Mouse (Mus musculus) urinary bladder, adult 2 months (tissue): ENCODE results near the gene Rasl2-9. TPM values are rescaled to one million over a fixed set of nuclear protein-coding genes. Genes with fewer than 3 reads are reported as not detected.
"Not testable (repeated sequence)": the region's sequence is repeated elsewhere in the genome, so short reads cannot be mapped to it uniquely, and the experiment has no call there.

Source experiments
- DNase-seq: peaks from one replicate; pipeline ENCODE4 v3.0.0; 2022; ENCODE audit warnings: low spot score
- polyA plus RNA-seq: library from polyadenylated mRNA; depleted of rRNA; stranded (reverse); fragments of >200 nt; gene quantifications from 2 replicates; pipeline ENCODE4 v1.2.3, GENCODE M21; 2012; rRNA removed

The Rasl2-9 gene
- polyA plus RNA-seq: 0.43 and 0.59 TPM in 2 replicates

- DNase-seq: peak; percentile 46
These were observed at the start of gene Rasl2-9 for GRCm38 (mm10) chr7:5125549-5126406. TSS of gene Rasl2-9 (minus strand) at chr7:5125950.

- not testable (repeated sequence) for DNase-seq
These were observed 23.8 kb upstream of the Rasl2-9 start, which contains the start of gene Vmn1r55 for GRCm38 (mm10) chr7:5149570-5149969. TSS of gene Vmn1r55 (minus strand) at chr7:5149670.

GRCm38 (mm10) chr7:5125078-5125477, 672 bp downstream of the Rasl2-9 start:
- DNase-seq: no peak

GRCm38 (mm10) chr7:5116850-5117249, 8.9 kb downstream of the Rasl2-9 start, which contains the start of gene Rfpl4:
TSS of gene Rfpl4 (minus strand) at chr7:5116950.
- DNase-seq: no peak

DNA sequence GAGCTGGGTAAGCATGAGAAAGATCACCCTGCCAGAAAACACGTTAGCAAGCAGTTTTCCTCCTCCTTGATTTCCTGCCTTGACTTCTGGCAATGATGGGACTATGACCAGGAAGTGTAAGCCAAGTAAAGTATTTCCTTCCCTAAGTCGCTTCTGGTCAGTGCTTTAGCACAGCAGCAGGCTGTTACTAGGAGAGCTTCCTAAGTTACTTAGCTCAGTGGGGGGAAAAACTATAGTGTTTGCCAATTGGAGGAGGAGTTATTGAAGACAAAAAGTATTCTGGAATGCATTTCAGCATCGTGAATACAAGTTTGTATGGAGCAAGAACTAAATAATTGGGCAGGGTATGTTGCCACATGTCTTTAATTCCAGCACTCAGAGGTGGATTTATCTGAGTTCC, 13.0 kb downstream of the Rasl2-9 start:
- DNase-seq: no peak

- no peak for DNase-seq
These were observed 16.4 kb downstream of the Rasl2-9 start for GRCm38 (mm10) chr7:5109301-5109700.

GRCm38 (mm10) chr7:5108272-5108671, 17.5 kb downstream of the Rasl2-9 start:
- no peak for DNase-seq

DNA sequence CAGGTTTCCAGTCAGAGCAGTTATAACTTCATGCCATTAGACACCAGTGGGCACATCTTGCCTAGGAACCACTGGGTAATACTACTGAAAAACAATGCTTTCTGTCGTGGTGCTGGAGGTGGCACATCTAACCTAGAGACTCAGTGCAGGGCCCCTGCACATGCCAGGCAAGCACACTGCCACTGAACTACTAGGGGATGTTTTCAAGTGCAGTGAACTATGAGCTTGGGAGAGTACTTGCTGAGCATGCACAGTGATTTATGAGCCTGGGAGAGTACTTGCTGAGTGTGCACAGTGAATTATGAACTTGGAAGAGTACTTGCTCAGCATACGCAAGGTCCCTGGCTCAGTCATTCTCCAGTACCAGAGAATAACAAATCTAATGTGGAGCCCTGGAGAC, 23.2 kb downstream of the Rasl2-9 start:
- DNase-seq: no peak

DNA sequence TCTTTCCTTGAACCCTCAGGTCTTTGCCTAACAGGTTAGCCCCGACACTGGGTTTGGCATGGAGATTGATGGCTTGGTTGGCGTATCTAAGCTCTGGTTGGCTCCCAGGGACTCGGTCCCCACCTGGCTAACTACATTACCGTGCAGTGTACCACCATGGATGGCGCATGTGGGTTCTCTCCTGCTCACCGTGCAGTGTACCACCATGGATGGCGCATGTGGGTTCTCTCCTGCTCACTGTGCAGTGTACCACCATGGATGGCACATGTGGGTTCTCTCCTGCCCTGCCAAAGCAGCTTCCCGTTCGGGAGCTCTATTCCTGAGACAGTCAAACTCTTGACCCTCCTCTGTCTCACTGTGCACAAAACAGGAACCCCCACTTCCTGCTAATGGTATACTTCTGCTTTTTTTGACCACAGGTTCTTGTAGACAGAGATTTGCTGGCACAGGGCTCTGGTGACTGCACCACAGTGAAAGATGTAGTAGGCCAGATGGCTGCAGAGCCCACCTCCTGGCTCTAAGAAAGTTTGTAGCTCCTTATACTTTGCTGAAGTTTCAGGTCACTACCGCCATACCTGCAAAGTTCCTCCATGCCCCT, 24.6 kb downstream of the Rasl2-9 start:
- no peak for DNase-seq

DNA sequence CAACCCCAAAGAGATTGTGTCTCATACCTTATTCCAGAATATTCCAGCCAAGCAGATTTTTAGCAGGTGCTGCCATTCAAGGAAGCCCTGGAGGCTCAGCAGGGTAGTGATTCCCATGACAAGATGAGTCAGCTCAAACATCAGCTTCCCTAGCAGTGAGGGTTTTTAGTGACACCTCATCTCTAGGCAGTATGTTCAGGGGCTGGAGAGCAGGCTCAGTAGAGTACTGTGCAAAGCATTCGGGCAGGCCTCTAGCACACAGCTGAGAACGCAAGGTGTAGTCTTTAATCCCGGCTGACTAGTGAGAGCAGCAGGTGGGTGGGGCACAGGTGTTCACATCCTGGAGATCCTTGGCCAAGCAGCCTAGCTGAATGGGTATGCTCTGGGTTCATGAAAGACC, 26.0 kb downstream of the Rasl2-9 start:
- DNase-seq: no peak

- DNase-seq: no peak
These were observed 27.0 kb downstream of the Rasl2-9 start for GRCm38 (mm10) chr7:5098769-5099168.

GRCm38 (mm10) chr7:5092831-5093510, 32.8 kb downstream of the Rasl2-9 start:
- DNase-seq: no peak

DNA sequence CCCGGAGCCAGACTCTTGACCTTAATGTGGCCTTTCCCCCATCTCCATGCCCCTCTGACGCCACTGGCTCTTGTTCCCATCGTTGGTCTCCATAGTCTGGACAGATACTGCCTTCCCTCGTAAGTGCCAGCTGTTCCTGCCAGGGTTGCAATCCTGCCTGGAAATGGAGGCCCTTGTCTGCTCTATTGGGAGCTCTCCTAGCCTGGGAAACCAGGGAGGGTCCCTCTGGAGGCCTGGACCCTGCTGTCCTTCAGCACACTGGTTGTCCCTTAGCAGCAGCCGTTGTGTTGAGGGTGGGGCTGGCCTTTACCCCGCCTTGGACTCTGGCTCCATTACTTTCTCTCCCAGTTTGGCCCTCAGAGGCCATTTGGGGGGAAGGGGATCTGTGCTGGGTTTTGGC, 33.4 kb downstream of the Rasl2-9 start:
- no peak for DNase-seq

DNA sequence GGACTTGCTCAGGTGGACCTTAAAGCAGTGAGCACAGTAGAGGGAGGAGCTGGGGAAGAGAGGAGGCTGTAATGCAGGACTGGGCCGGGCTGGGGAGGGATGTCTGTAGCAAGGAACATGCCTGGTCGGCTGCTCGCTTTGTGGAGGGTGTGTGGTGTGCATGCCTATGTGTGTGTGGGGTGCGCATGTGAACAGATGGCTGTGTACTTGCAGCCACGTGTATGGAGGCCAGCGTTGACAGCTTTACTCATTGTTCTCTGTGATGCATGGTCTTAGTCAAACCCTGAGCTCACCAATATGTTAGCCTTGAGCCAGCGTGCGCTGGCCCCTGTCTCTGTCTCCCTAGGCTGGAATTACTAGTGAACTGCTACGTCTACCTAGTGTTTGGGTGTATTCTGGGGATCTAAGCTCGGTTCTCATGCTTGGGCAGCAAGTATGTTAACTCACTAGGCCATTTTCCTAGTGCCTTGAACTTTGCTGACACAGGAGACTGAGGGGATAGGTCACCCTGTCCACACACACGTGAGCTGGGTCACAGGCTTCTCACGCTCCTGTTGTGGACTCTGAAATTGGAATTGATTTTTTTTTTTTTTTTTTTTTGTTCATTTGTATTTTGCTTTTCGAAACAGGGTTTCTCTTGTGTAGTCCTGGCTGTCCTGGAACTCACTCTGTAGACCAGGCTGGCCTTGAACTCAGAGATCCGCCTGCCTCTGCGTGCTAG, 34.6 kb downstream of the Rasl2-9 start:
- DNase-seq: no peak

DNA sequence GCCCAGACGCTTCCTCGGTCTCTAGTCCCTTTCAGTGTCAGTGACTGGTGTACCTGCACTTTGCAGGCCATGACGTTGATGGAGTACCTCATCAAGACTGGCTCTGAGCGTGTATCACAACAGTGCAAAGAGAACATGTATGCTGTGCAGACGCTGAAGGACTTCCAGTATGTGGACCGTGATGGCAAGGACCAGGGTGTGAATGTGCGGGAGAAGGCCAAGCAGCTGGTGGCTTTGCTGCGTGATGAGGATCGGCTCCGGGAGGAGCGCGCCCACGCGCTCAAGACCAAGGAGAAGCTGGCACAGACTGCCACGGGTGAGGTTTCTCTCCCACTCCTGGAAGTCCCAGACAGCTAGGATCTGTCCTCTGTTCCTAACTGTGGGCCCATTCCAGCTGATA, 35.9 kb downstream of the Rasl2-9 start:
- no peak for DNase-seq

DNA sequence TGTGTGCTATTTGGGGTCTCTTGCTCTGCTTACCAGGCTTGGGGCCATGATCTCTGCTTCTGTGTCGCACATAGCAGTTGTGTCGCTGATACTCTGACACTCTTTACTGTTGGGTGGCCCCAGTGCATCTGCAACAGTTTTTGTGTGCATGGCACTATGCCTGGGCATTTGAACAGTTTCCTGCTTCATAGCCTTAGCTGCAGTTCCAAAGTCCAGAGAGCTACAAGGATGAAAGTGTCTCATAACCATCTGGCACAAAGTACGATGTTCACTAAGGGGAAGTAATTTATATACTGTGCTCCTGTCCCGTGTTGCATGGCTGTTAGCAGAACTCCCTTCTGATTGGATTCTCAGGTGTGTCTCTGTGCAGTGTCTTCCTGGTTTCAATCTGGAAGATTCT, 37.9 kb downstream of the Rasl2-9 start:
- DNase-seq: no peak

- no peak for DNase-seq
These were observed 38.8 kb downstream of the Rasl2-9 start for GRCm38 (mm10) chr7:5086921-5087440.

GRCm38 (mm10) chr7:5085512-5085911, 40.2 kb downstream of the Rasl2-9 start:
- DNase-seq: no peak

- no peak for DNase-seq
These were observed 42.2 kb downstream of the Rasl2-9 start for GRCm38 (mm10) chr7:5083325-5084105.

- DNase-seq: no peak
These were observed 43.8 kb downstream of the Rasl2-9 start for GRCm38 (mm10) chr7:5081939-5082338.

DNA sequence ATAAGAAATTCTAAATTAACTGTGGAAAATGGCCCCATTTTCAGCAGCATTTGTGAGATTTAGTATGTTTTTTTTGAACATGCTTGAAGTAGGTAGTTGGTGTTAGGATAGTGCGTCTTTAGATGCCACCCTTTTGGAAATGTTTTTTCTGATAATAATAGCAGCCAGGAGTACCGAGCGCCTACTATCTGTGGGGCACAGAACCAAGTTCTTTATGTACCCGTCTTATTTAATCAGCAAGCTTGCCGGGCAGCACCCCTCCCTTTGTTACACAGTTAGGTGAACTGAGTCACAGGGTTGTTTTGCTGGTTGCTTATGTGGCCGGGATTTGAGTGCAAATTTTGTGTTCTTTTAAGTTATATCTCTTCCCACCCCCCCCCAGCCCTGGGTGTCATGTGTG, 44.5 kb downstream of the Rasl2-9 start:
- DNase-seq: no peak
